Mouse (Mus musculus) CD4-positive, CD25-positive, alpha-beta regulatory T cell, adult 2 months (primary cell): ENCODE results near the gene Elovl5.
A peak's percentile ranks its signal among the peaks of the same experiment; 100 is the strongest.
"Not testable (repeated sequence)": the region's sequence is repeated elsewhere in the genome, so short reads cannot be mapped to it uniquely, and the experiment has no call there.

Source experiments
- DNase-seq: peaks from one replicate; pipeline ENCODE4 v3.0.0-alpha.2; 2012; ENCODE audit warnings: low read depth, low spot score

The Elovl5 gene

GRCm38 (mm10) chr9:77993538-77994255 lies 76.5 kb downstream of the Elovl5 start:
- not testable (repeated sequence) for DNase-seq

DNA sequence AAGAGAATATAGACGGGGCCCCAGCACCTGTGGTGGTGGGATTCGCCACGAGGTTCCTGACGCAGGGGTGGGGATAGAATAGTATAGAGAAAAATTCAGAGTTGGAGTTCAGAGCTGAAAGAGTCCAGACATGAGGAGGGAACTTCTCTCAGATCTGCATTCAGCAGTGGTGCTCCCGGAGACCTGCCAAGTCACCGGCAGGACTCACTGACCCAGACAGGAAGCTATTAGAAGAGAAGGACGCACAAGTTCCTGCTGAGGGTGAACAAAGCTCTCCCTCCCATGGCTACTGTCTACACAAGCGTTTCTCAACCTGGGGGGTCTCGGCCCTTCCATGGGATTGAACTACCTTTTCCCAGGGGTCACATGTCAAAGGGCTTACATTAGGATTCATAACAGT lies 78.1 kb downstream of the Elovl5 start:
- DNase-seq: no peak

DNA sequence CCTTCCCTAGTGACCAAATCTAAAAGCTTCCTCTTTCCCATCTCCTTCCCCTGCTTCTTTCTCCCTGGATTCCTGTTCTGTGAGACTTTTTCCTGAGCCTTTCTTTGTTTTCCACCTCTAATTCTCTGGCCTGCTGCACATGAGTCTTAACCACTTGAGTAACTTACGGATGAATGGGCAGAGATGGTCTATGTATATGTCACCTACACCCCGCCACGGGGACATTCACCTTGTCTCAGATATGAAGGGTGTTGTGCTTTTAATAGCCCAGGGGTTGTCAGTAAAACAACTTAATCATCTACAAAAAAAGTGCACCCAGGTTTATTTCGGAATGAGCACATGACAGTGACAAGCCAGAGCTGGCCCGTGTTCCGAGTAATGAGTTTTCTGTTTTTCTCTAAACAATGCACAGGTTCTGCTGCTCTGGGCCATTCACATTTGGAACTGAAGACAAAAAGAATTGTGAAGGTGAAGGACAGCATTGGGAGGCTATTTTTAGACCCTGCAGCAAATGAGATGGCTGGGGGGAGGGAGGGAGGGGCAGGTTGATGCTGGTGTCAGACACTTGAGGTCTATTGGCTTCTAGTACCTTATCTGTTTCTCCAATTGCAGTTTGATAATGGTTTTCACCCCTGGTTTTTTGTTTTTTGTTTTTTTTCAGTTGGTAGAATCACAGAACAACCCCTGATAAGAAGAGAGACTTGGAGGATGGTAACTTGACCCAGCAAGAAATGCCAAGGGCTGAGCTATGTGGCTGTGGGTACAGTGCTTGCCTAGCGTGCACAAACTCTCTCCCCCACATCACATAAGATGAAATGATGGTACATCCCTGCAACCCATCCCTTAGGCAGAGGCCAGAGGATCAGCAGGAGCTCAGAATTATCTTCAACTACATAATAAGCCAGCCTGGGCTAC lies 83.7 kb downstream of the Elovl5 start:
- DNase-seq: no peak

DNA sequence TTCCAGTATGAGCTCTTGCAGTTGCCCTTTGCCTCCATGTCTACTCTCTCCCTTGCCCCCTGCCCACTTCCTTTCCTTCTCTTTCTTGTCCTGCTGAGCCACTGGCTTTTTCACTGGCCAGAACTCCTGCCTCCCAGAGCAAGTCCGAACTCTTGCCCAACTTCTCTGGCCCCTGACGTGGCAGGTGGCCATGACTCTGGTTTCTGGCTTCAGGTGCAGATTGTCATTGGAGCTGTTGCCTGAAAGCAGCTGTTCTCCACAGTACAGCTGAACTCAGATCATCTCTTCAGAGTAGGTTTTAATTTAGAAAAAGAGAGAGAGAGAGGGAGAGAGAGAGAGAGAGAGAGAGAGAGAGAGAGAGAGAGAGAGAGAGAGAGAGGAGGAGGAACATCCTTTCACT lies 86.1 kb downstream of the Elovl5 start:
- no peak for DNase-seq

DNA sequence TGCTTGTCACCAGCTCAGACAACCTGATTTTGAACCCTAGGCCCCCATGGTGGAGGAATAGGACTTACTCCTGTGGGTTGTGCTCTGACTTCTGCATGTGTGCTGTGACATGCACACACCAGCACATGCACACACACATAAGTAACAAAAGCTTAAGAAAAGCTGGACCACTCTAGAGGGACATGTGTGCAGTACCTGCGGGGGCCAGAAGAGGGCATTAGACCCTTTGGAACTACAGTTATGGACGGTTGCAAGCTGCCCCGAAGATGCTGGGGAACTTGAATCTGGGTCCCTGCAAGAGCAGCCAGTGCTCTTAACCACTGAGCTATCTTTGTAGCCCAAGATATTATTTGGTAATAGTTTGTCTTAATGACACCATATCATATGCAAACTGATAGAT lies 88.3 kb downstream of the Elovl5 start:
- peak; percentile 73 for DNase-seq

GRCm38 (mm10) chr9:78006209-78007001 lies 89.2 kb downstream of the Elovl5 start:
- peak; percentile 88 for DNase-seq

- no peak for DNase-seq
These were observed 92.2 kb downstream of the Elovl5 start for GRCm38 (mm10) chr9:78009382-78009781.

DNA sequence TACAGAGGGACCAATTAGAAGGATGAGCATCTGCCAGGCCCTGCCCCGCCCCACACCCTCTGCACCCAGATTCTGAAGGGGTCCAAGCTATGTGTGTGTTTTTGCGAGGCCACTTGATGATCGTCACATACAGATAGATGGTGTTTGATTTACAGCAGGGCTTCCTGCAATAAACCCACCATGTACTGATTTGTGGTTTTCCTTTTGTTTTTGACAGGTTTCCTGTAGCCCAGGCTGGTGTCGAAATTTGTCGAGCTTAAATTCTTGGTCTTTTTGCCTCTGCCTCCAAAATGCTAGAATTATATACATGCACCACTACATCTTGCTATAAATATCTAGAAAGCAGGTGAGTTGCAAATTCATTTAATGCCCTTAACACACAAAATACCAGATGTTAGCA lies 93.0 kb downstream of the Elovl5 start:
- peak; percentile 23 for DNase-seq

- DNase-seq: peak; percentile 53
These were observed 93.5 kb downstream of the Elovl5 start for GRCm38 (mm10) chr9:78010707-78011106.

- no peak for DNase-seq
These were observed 94.9 kb downstream of the Elovl5 start for GRCm38 (mm10) chr9:78012066-78012465.

- DNase-seq: no peak
These were observed 95.5 kb downstream of the Elovl5 start for GRCm38 (mm10) chr9:78012681-78013080.

DNA sequence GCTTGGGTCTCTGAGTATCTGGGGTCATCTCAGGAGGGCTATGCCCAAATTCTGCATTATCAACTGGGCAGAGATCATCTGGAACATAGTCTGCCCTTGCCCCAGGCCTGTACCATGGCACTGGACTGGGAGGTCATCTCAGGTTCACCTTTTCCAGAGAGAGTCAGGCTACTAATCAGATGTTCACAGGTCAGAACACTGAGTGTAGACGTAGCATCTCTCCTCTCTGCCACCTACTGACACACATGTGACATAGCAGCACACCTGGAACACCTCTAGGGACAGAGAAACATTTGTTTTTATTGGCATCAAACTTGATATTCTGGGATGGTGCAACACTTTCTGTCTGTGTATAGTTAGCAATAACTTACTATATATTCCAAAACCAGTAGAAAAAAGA lies 96.6 kb downstream of the Elovl5 start:
- peak; percentile 41 for DNase-seq

DNA sequence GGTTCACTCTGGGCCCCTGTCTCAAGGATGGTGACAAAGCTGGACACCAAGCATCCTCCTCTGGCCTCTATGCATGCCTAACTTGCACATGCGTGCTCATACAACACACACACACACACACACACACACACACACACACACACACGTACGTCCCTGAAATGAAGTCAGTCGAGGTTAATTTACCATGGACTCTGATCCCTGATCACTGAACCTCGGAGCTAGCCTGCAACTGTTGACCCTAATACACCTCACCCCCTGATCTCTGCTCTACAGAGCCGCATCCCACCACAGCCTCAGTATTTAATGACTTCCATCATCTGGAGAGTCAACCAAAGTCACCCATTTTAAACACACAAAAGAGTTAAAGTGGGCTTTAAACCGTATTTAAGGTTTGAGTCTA lies 98.7 kb downstream of the Elovl5 start:
- no peak for DNase-seq

GRCm38 (mm10) chr9:78016288-78016687 lies 99.1 kb downstream of the Elovl5 start:
- no peak for DNase-seq

DNA sequence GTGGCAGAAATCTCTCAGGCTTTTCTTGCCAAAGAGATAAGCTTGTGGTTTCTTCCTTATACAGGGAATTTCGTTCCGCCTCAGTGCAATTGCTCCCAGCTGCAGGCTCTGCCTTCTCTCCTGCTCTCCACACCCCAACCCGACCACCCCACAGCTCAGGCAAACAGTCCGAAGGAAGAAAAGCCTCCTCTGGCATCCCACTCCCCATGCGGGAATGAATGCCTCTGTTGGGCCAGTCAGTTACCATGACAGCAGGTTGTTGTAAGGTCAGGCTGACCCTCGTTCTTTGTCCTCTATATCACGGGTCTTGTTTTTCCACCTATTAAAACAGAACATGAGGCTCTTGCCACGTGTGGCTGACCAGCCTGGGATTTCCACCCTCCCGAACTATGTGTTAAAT lies 104.1 kb downstream of the Elovl5 start:
- no peak for DNase-seq

DNA sequence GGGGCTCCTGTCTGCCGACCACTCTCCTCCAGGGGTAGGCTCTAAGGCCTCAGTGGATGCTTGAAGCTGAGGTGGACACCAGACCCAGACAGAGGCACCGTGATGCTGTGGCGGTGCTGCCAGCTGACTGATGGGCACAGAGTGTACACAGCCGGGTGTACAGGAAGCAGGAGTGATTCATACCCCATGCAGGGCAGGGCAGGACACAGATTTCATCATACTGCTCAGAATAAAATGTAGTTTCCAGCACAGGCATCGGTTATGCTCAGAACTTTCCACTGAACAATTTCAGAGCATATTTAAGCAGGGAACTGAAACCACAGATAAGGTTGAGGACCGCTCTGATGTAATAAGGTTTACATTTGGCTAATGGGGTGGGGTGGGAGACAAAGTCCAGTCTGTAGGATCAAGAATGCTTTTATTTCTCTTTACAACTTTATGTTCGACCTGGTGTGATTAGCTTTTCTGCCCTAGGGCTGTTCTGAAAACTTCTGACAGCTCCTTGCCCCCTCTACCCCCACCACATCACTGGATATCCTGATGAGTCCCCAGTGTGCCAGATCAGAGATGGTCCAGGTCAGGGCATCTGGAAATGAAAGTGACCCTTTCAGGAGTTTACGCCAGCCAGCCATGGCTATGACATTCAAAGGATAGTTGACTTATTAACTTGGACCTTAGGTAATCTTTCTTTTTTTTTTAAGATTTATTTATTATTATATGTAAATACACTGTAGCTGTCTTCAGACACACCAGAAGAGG lies 105.2 kb downstream of the Elovl5 start:
- no peak for DNase-seq

DNA sequence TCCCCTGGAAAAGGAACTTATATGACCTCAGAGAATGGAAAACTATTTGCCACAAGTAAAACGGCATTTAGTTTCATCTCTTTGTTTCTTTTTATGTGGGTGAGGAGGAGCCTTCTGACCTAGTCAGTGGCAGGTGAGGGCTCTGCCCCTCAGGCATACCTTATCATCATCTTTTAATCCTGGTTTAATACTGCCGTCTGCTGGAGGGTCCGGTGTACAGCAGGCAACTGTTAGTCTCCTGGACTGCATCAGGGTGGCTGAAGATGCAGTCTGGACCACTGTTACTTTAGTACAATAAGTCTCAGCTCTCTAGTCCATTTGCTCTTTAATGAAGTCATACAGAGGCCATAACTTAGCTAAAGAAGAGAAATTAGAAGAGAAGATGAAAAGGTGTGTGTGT lies 107.7 kb downstream of the Elovl5 start:
- DNase-seq: peak; percentile 76

DNA sequence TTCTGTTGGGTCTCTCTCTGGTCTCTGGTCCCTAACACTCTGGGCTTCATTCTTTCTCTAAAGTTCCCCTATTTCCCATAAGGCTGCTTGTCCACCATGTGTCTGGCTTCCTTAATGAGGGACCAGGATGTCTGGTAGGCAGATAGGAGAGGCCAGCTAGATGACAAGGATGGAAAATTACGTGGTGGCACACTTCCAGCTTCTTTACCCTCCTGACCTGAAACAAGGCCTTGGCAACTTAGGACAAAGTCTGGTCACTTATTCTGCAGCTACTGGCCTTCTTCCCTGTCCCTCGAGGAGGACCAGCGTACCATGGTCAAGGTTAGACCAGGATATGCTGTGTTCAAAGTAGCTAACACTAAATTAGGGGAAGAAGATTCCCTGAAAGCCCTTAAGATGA lies 109.9 kb downstream of the Elovl5 start:
- DNase-seq: no peak

GRCm38 (mm10) chr9:78030835-78031456 lies 113.8 kb downstream of the Elovl5 start:
- no peak for DNase-seq

DNA sequence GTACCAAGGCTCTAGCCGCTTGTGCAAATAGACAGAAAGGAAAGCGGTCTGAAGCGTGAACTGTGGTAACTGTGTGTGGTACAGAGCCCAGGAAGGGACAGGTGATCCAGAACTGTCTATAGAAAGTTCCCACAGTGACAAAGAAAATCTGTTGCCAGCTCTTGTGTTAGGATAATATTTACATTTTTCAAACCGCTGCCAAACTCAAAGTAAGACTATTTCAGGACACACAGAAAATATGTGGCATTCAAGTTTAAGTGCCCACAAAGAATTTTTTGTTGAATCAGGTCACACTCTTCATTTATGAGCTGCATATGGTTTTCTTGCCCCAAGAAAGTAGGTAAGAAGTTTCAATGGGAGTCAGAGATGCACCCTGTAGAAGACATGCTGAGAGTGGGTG lies 115.8 kb downstream of the Elovl5 start:
- no peak for DNase-seq
